Mouse (Mus musculus) embryonic facial prominence, embryonic 13.5 days (tissue): ENCODE data around the gene Grhl3. TPM values are rescaled to one million over a fixed set of nuclear protein-coding genes. Genes with fewer than 3 reads are reported as not detected.

Source experiments
- ATAC-seq: fragments of 200-750 bp; cut with Nextera tagmentation; 2 replicates; pipeline ENCODE4 v1.8.0; 2017; ENCODE audit warnings: low read depth; ENCODE audit not compliant: insufficient number of reproducible peaks, insufficient read depth, low FRiP score, low TSS enrichment
- H3K27ac ChIP-seq: fragments of 300-500 bp; sonication (generic); 2 replicates; pipeline ENCODE4 v1.5.1; 2015; ENCODE audit warnings: moderate library complexity, mild to moderate bottlenecking, inconsistent platforms
- H3K27me3 ChIP-seq: fragments of 300-500 bp; sonication (generic); 2 replicates; pipeline ENCODE4 v1.6.1; 2015; ENCODE audit warnings: mild to moderate bottlenecking, inconsistent platforms
- H3K36me3 ChIP-seq: fragments of 300-500 bp; sonication (generic); 2 replicates; pipeline ENCODE4 v1.6.1; 2015; ENCODE audit warnings: mild to moderate bottlenecking, inconsistent platforms
- H3K4me1 ChIP-seq: fragments of 300-500 bp; sonication (generic); 2 replicates; pipeline ENCODE4 v1.6.1; 2015; ENCODE audit warnings: inconsistent platforms
- H3K4me2 ChIP-seq: fragments of 300-500 bp; sonication (generic); 2 replicates; pipeline ENCODE4 v1.6.1; 2015; ENCODE audit warnings: moderate library complexity, mild to moderate bottlenecking, inconsistent platforms
- H3K4me3 ChIP-seq: fragments of 300-500 bp; sonication (generic); 2 replicates; pipeline ENCODE4 v1.5.1; 2015; ENCODE audit warnings: mild to moderate bottlenecking, inconsistent platforms
- H3K9ac ChIP-seq: fragments of 300-500 bp; sonication (generic); 2 replicates; pipeline ENCODE4 v1.6.1; 2015; ENCODE audit warnings: mild to moderate bottlenecking, inconsistent platforms
- H3K9me3 ChIP-seq: fragments of 300-500 bp; sonication (generic); 2 replicates; pipeline ENCODE4 v1.6.1; 2016; ENCODE audit warnings: inconsistent platforms
- WGBS: fragments of 180-500 bp; shearing (Covaris S2); methylation state at CpG from one replicate; pipeline ENCODE4 v1.1.7; 2015; ENCODE audit warnings: mixed read lengths; 5-methylcytosine and 5-hydroxymethylcytosine counted together
- polyA plus RNA-seq: library from polyadenylated mRNA; unstranded; fragments of >200 nt; fragmentation: Nextera tagmentation; extraction: Ambion mirVana; gene quantifications from 2 replicates; pipeline ENCODE4 v1.2.1, GENCODE M21; 2015

Grhl3 gene
- polyA plus RNA-seq, 1 experiment from 2014 or later: 25.3 TPM

DNA sequence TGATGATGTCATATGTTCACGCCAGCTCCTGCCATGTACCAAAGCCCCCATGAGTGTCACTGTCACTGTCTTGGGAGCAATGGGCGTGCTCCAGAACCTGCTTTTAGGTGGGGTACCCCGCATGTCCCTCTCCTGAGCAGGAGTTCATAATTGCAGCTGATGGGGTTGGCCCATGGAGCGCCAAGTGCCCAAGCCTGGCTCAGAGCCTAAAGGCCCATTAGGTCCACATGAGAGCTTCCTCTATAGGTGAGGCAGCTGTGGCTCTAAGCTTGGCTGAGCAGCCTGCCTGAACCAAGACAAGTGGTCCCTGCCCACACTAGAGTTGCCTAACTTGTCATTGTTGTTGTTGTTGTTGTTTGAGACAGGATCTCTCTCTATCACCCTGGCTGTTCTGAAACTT is 26.6 kb downstream of the Grhl3 start:
- no peaks in the 10 kb centered on the region; the same call in 1 of the 2 replicates for H3K27me3 ChIP-seq
- ATAC-seq: no peak
- no peak overlapping the region for H3K27ac ChIP-seq
- no peak overlapping the region for H3K4me2 ChIP-seq
- 83% methylated on average over 4 of the region's 4 CpGs for WGBS
- H3K4me3 ChIP-seq: no peak overlapping the region
- H3K9me3 ChIP-seq: no peaks in the 10 kb centered on the region
- H3K9ac ChIP-seq: no peak overlapping the region
- peaks cover 67% of the 10 kb centered on the region for H3K4me1 ChIP-seq
- H3K36me3 ChIP-seq: no peaks in the 10 kb centered on the region

GRCm38 (mm10) chr4:135546008-135546407 is 27.4 kb downstream of the Grhl3 start:
- Histone ChIP-seq H3K36me3 (no peaks in the 10 kb centered on the region), H3K4me1 (peaks cover 64% of the 10 kb centered on the region)

GRCm38 (mm10) chr4:135545080-135545511 is 28.3 kb downstream of the Grhl3 start:
- H3K4me3 ChIP-seq: peak overlapping the region; percentile 23
- H3K4me1 ChIP-seq: peaks cover 59% of the 10 kb centered on the region
- ATAC-seq: 0 out of 2 replicates have a peak, but pooled peaks have one; percentile 16
- no peaks in the 10 kb centered on the region for H3K27me3 ChIP-seq
- H3K36me3 ChIP-seq: no peaks in the 10 kb centered on the region
- H3K27ac ChIP-seq: peak overlapping the region; percentile 71
- no peaks in the 10 kb centered on the region for H3K9me3 ChIP-seq
- H3K4me2 ChIP-seq: peak overlapping the region; percentile 55
- 8% methylated on average over 8 of the region's 8 CpGs for WGBS
- H3K9ac ChIP-seq: 0 out of 2 replicates have a peak overlapping the region, but pooled peaks have one; percentile 6

More at GRCm38 (mm10) chr4:135546008-135546407, 27.4 kb downstream of the Grhl3 start:
- Histone ChIP-seq H3K9ac (no peak overlapping the region), H3K9me3 (no peaks in the 10 kb centered on the region), H3K4me2 (no peak overlapping the region), H3K4me3 (no peak overlapping the region), H3K27ac (peak overlapping the region; percentile 71), H3K27me3 (no peaks in the 10 kb centered on the region; the same call in 1 of the 2 replicates)
- WGBS: 82% methylated on average over 7 of the region's 7 CpGs
- no peak for ATAC-seq

GRCm38 (mm10) chr4:135544284-135544683 is 29.1 kb downstream of the Grhl3 start:
- ATAC-seq: no peak
- Histone ChIP-seq H3K9me3 (no peaks in the 10 kb centered on the region), H3K27ac (peak overlapping the region; percentile 60; the same call in 1 of the 2 replicates), H3K4me3 (no peak overlapping the region), H3K4me1 (peaks cover 51% of the 10 kb centered on the region), H3K4me2 (peak overlapping the region; percentile 55; the same call in 1 of the 2 replicates), H3K9ac (no peak overlapping the region), H3K27me3 (no peaks in the 10 kb centered on the region), H3K36me3 (no peaks in the 10 kb centered on the region)
- WGBS: 67% methylated on average over 2 of the region's 2 CpGs

GRCm38 (mm10) chr4:135540057-135540456 is 33.4 kb downstream of the Grhl3 start:
- WGBS: 71% methylated on average over 9 of the region's 9 CpGs
- Histone ChIP-seq H3K36me3 (no peaks in the 10 kb centered on the region), H3K4me3 (no peak overlapping the region), H3K9me3 (no peaks in the 10 kb centered on the region), H3K4me1 (peaks cover 13% of the 10 kb centered on the region), H3K9ac (no peak overlapping the region), H3K27ac (no peak overlapping the region), H3K4me2 (no peak overlapping the region), H3K27me3 (no peaks in the 10 kb centered on the region)
- no peak for ATAC-seq

GRCm38 (mm10) chr4:135539056-135539455 is 34.4 kb downstream of the Grhl3 start:
- H3K36me3 ChIP-seq: no peaks in the 10 kb centered on the region
- WGBS: 78% methylated on average over 12 of the region's 12 CpGs
- H3K4me3 ChIP-seq: no peak overlapping the region
- H3K4me2 ChIP-seq: no peak overlapping the region
- H3K9me3 ChIP-seq: no peaks in the 10 kb centered on the region
- peaks cover 3% of the 10 kb centered on the region for H3K4me1 ChIP-seq
- no peak for ATAC-seq
- no peaks in the 10 kb centered on the region for H3K27me3 ChIP-seq
- no peak overlapping the region for H3K27ac ChIP-seq
- no peak overlapping the region for H3K9ac ChIP-seq

DNA sequence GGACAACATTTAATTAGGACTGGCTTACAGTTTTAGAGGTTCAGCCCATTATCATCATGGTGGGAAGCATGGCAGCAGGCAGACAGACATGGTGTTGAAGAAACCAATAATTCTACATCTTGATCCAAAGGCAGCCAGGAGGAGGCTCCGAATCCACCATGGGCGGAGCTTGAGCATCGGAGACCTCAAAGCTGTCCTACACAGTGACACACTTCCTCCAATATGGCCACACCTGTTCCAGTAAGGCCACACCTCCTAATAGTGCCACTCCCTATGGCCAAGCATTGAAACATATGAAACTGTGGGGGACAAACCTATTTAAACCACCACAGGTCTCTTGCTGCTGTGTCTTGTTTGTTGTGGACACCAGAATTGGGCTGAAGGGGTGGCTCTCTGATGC is 38.4 kb downstream of the Grhl3 start:
- H3K4me2 ChIP-seq: no peak overlapping the region
- 97% methylated on average over 3 of the region's 3 CpGs for WGBS
- no peak for ATAC-seq

DNA sequence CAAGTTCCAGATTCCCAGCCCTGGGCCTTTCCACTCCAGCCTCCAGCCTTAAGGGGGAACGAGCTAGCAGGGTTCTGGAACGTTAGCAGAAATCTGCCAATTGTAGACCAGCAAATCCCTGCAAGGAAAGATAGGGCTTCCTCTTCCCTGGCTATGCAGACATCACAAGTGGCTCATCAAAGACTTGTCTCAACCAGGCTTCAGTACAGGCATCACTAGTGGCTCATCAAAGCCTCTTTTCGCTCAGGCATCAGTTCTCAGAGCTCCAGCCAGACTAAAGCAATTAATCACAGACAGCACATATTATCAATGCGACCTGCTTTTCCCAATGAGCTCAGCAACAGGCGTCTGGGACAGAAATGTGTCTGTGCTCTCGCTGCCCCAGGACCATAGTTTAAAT is 40.4 kb downstream of the Grhl3 start:
- H3K27me3 ChIP-seq: no peaks in the 10 kb centered on the region
- no peak overlapping the region for H3K9ac ChIP-seq
- peaks cover 6% of the 10 kb centered on the region; the same call in 1 of the 2 replicates for H3K9me3 ChIP-seq
- no peak overlapping the region for H3K27ac ChIP-seq
- WGBS: 69% methylated on average over 6 of the region's 6 CpGs
- no peak overlapping the region for H3K4me2 ChIP-seq
- ATAC-seq: no peak
- no peak overlapping the region for H3K4me3 ChIP-seq
- H3K36me3 ChIP-seq: no peaks in the 10 kb centered on the region
- H3K4me1 ChIP-seq: peaks cover 4% of the 10 kb centered on the region; the same call in 1 of the 2 replicates

More for the DNA sequence above, 38.4 kb downstream of the Grhl3 start:
- H3K27me3 ChIP-seq: no peaks in the 10 kb centered on the region
- H3K9me3 ChIP-seq: peaks cover 6% of the 10 kb centered on the region; the same call in 1 of the 2 replicates
- H3K27ac ChIP-seq: no peak overlapping the region
- no peaks in the 10 kb centered on the region for H3K36me3 ChIP-seq
- no peak overlapping the region for H3K9ac ChIP-seq
- H3K4me1 ChIP-seq: peaks cover 4% of the 10 kb centered on the region; the same call in 1 of the 2 replicates
- no peak overlapping the region for H3K4me3 ChIP-seq

GRCm38 (mm10) chr4:135531771-135532613 is 41.4 kb downstream of the Grhl3 start:
- H3K9ac ChIP-seq: no peak overlapping the region
- ATAC-seq: no peak
- H3K4me1 ChIP-seq: peaks cover 6% of the 10 kb centered on the region; the same call in 1 of the 2 replicates
- peaks cover 6% of the 10 kb centered on the region; the same call in 1 of the 2 replicates for H3K9me3 ChIP-seq
- H3K36me3 ChIP-seq: no peaks in the 10 kb centered on the region
- H3K27me3 ChIP-seq: no peaks in the 10 kb centered on the region
- WGBS: 44% methylated on average over 9 of the region's 9 CpGs
- H3K4me2 ChIP-seq: no peak overlapping the region
- H3K4me3 ChIP-seq: no peak overlapping the region
- no peak overlapping the region for H3K27ac ChIP-seq

GRCm38 (mm10) chr4:135531236-135531635 is 42.2 kb downstream of the Grhl3 start:
- H3K4me3 ChIP-seq: no peak overlapping the region
- H3K4me1 ChIP-seq: peaks cover 13% of the 10 kb centered on the region

DNA sequence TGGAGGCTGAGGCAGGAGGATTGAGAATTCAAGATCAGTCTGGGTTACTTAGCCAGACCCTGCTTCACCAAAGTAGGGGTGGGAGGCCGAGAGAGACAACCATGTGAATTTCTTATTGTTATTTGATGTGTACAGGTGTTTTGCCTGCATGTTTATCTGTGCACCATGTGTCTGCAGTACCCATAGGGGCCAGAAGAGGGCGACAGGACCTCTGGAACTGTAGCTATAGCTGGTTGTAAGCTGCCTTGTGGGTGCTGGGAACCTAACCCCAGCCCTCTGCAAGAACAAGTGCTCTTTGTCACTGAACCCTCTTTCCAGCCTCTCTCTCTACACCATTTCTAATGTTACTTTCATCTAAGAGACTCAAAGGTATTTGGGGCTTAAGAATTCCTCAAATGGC is 43.2 kb downstream of the Grhl3 start:
- WGBS: 63% methylated on average over 2 of the region's 2 CpGs
- H3K9me3 ChIP-seq: peaks cover 6% of the 10 kb centered on the region; the same call in 1 of the 2 replicates
- no peaks in the 10 kb centered on the region for H3K36me3 ChIP-seq
- H3K4me2 ChIP-seq: no peak overlapping the region
- ATAC-seq: no peak
- no peak overlapping the region for H3K27ac ChIP-seq
- H3K27me3 ChIP-seq: peaks cover 14% of the 10 kb centered on the region
- H3K9ac ChIP-seq: no peak overlapping the region
- peaks cover 23% of the 10 kb centered on the region for H3K4me1 ChIP-seq
- H3K4me3 ChIP-seq: no peak overlapping the region

More at GRCm38 (mm10) chr4:135531236-135531635, 42.2 kb downstream of the Grhl3 start:
- Histone ChIP-seq H3K9me3 (peaks cover 6% of the 10 kb centered on the region; the same call in 1 of the 2 replicates), H3K9ac (no peak overlapping the region), H3K27me3 (peaks cover 4% of the 10 kb centered on the region; the same call in 1 of the 2 replicates), H3K4me2 (no peak overlapping the region), H3K27ac (no peak overlapping the region), H3K36me3 (no peaks in the 10 kb centered on the region)
- 85% methylated on average over 9 of the region's 9 CpGs for WGBS
- ATAC-seq: no peak
